Mouse (Mus musculus) hindbrain, embryonic 16.5 days (tissue): ENCODE measurements around the gene Abhd17c. TPM values are rescaled to one million over a fixed set of nuclear protein-coding genes. Genes with fewer than 3 reads are reported as not detected.

Source experiments
- ATAC-seq: fragments of 200-750 bp; cut with Nextera tagmentation; 2 replicates; pipeline ENCODE4 v1.8.0; 2017; ENCODE audit warnings: moderate TSS enrichment, moderate library complexity
- H3K27ac ChIP-seq: fragments of 300-500 bp; sonication (generic); 2 replicates; pipeline ENCODE4 v1.5.1; 2014; ENCODE audit warnings: low read depth, mild to moderate bottlenecking, control low read depth, low read length, moderate library complexity
- H3K27me3 ChIP-seq: fragments of 300-500 bp; sonication (generic); replicated peaks from 2 replicates; pipeline ENCODE4 v1.6.1; 2014; ENCODE audit warnings: low read length; ENCODE audit not compliant: control insufficient read depth, insufficient read depth
- H3K36me3 ChIP-seq: fragments of 300-500 bp; sonication (generic); 2 replicates; pipeline ENCODE4 v1.6.1; 2014; ENCODE audit warnings: mild to moderate bottlenecking, low read length, moderate library complexity, mixed read lengths; ENCODE audit not compliant: control insufficient read depth, insufficient read depth
- H3K4me1 ChIP-seq: fragments of 300-500 bp; sonication (generic); 2 replicates; pipeline ENCODE4 v1.6.1; 2014; ENCODE audit warnings: low read depth, low read length; ENCODE audit not compliant: control insufficient read depth, insufficient read depth
- H3K4me2 ChIP-seq: fragments of 300-500 bp; sonication (generic); 2 replicates; pipeline ENCODE4 v1.6.1; 2014; ENCODE audit warnings: mild to moderate bottlenecking, low read length, control low read depth, moderate library complexity
- H3K4me3 ChIP-seq: fragments of 300-500 bp; sonication (generic); 2 replicates; pipeline ENCODE4 v1.5.1; 2014; ENCODE audit warnings: mild to moderate bottlenecking, low read length, control low read depth, moderate library complexity
- H3K9ac ChIP-seq: fragments of 300-500 bp; sonication (generic); 2 replicates; pipeline ENCODE4 v1.6.1; 2014; ENCODE audit warnings: low read depth, mild to moderate bottlenecking, control low read depth, low read length, moderate library complexity
- H3K9me3 ChIP-seq: fragments of 300-500 bp; sonication (generic); 2 replicates; pipeline ENCODE4 v1.6.1; 2014; ENCODE audit warnings: mild to moderate bottlenecking, low read length, moderate library complexity; ENCODE audit not compliant: control insufficient read depth
- WGBS: fragments of 180-500 bp; shearing (Covaris S2); extraction: QIAGEN DNeasy Blood & Tissue Kit; methylation state at CpG from one replicate; pipeline ENCODE4 v1.1.7; 2014; 5-methylcytosine and 5-hydroxymethylcytosine counted together
- polyA plus RNA-seq: library from polyadenylated mRNA; unstranded; fragments of >200 nt; fragmentation: Nextera tagmentation; extraction: Ambion mirVana; gene quantifications from 2 replicates; pipeline ENCODE4 v1.2.1, GENCODE M21; 2015

Gene Abhd17c
- polyA plus RNA-seq, 1 experiment from 2014 or later: 10.3 TPM

- no peaks in the 10 kb centered on the region for H3K36me3 ChIP-seq
- H3K4me3 ChIP-seq: no peak overlapping the region
- no peaks in the 10 kb centered on the region for H3K9me3 ChIP-seq
- H3K4me1 ChIP-seq: no peaks in the 10 kb centered on the region
- H3K4me2 ChIP-seq: no peak overlapping the region
- ATAC-seq: no peak
- no peak overlapping the region for H3K27ac ChIP-seq
- no peak overlapping the region for H3K9ac ChIP-seq
- 71% methylated on average over 7 of the region's 7 CpGs for WGBS
- H3K27me3 ChIP-seq: no peaks in the 10 kb centered on the region
Measured at GRCm38 (mm10) chr7:84077257-84078013, 74.3 kb downstream of the Abhd17c start.

GRCm38 (mm10) chr7:84074266-84074665 lies 77.4 kb downstream of the Abhd17c start:
- Histone ChIP-seq H3K4me1 (no peaks in the 10 kb centered on the region), H3K4me2 (no peak overlapping the region), H3K36me3 (no peaks in the 10 kb centered on the region), H3K27me3 (no peaks in the 10 kb centered on the region), H3K9me3 (no peaks in the 10 kb centered on the region), H3K27ac (no peak overlapping the region), H3K4me3 (no peak overlapping the region), H3K9ac (no peak overlapping the region)
- ATAC-seq: no peak
- 77% methylated on average over 8 of the region's 8 CpGs for WGBS

GRCm38 (mm10) chr7:84073856-84074255 lies 77.8 kb downstream of the Abhd17c start:
- H3K27me3 ChIP-seq: no peaks in the 10 kb centered on the region
- H3K36me3 ChIP-seq: no peaks in the 10 kb centered on the region
- no peak for ATAC-seq
- H3K9ac ChIP-seq: no peak overlapping the region
- H3K4me3 ChIP-seq: no peak overlapping the region
- H3K27ac ChIP-seq: no peak overlapping the region
- H3K4me1 ChIP-seq: no peaks in the 10 kb centered on the region
- WGBS: 77% methylated on average over 3 of the region's 3 CpGs
- no peaks in the 10 kb centered on the region for H3K9me3 ChIP-seq
- H3K4me2 ChIP-seq: no peak overlapping the region

GRCm38 (mm10) chr7:84068931-84069330 lies 82.8 kb downstream of the Abhd17c start:
- Histone ChIP-seq H3K4me3 (no peak overlapping the region), H3K27ac (no peak overlapping the region), H3K27me3 (no peaks in the 10 kb centered on the region), H3K4me1 (no peaks in the 10 kb centered on the region), H3K9ac (no peak overlapping the region), H3K4me2 (no peak overlapping the region), H3K36me3 (no peaks in the 10 kb centered on the region), H3K9me3 (no peaks in the 10 kb centered on the region)
- ATAC-seq: peak; percentile 73; the same call in 1 of the 2 replicates
- 61% methylated on average over 5 of the region's 5 CpGs for WGBS

GRCm38 (mm10) chr7:84059799-84060198 lies 91.9 kb downstream of the Abhd17c start:
- Histone ChIP-seq H3K9me3 (no peaks in the 10 kb centered on the region), H3K4me3 (no peak overlapping the region), H3K27ac (no peak overlapping the region), H3K4me1 (no peaks in the 10 kb centered on the region), H3K4me2 (no peak overlapping the region), H3K36me3 (no peaks in the 10 kb centered on the region), H3K9ac (no peak overlapping the region), H3K27me3 (no peaks in the 10 kb centered on the region)
- 94% methylated on average over 7 of the region's 7 CpGs for WGBS
- ATAC-seq: no peak

Other genes with a start within 250 kb of the Abhd17c start
- gene Cemip, start 65.4 kb downstream of the Abhd17c start, polyA plus RNA-seq: 0.81 and 0.97 TPM in 2 replicates